Mouse (Mus musculus): ENCODE measurements around the gene Enox1.

DNA sequence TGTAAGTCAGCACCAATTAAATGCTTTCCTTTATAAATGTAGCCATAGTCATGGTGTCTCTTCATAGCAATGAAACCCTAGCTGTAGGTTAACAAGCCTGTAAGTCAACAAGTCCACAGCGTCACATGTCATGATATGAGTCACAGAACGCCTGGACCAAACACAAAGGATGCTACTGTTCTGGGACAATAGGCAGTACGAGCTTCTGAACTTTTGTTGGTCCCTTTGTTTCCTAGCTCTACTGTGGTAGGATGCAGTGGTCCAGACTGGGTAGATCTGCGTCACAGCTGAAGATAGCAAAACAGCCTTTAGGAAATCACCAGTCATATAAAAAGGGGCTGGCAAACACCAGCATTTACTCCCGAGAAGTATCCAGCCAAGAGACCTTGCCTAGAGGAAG is 135.2 kb downstream of the Enox1 start:
- TF ChIP-seq CTCF (conservative IDR thresholded peaks at IDR 0.05; ENCODE audit: insufficient read depth, insufficient read length, low read depth, low read length) (no peak), POLR2A (IDR thresholded peaks at IDR 0.05; ENCODE audit: low read depth, low read length) (no peak)

All from kidney, adult 2 months (tissue).